Mouse (Mus musculus) heart, postnatal 0 days (tissue): ENCODE measurements around the gene Smyd3. TPM values are rescaled to one million over a fixed set of nuclear protein-coding genes. Genes with fewer than 3 reads are reported as not detected.
A peak's percentile ranks its signal among the peaks of the same experiment; 100 is the strongest.

Experiments
- ATAC-seq: fragments of 200-750 bp; cut with Nextera tagmentation; 2 replicates; pipeline ENCODE4 v1.8.0; 2017; ENCODE audit warnings: low read depth, moderate number of reproducible peaks, moderate library complexity; ENCODE audit not compliant: insufficient read depth
- DNase-seq: peaks from one replicate; pipeline ENCODE4 v3.0.0-alpha.2; 2016; ENCODE audit warnings: low spot score
- H3K27ac ChIP-seq: fragments of 300-500 bp; sonication (generic); 2 replicates; pipeline ENCODE4 v1.5.1; 2014; ENCODE audit warnings: low read depth, mild to moderate bottlenecking
- H3K27me3 ChIP-seq: fragments of 300-500 bp; sonication (generic); 2 replicates; pipeline ENCODE4 v1.6.1; 2014; ENCODE audit warnings: low read length, mixed read lengths; ENCODE audit not compliant: control insufficient read depth, insufficient read depth
- H3K36me3 ChIP-seq: fragments of 300-500 bp; sonication (generic); replicated peaks from 2 replicates; pipeline ENCODE4 v1.6.1; 2014; ENCODE audit warnings: low read length, mixed read lengths; ENCODE audit not compliant: control insufficient read depth, insufficient read depth
- H3K4me1 ChIP-seq: fragments of 300-500 bp; sonication (generic); 2 replicates; pipeline ENCODE4 v1.6.1; 2014; ENCODE audit warnings: antibody characterized with exemption; ENCODE audit not compliant: control insufficient read depth, insufficient read depth
- H3K4me2 ChIP-seq: fragments of 300-500 bp; sonication (generic); 2 replicates; pipeline ENCODE4 v1.6.1; 2014; ENCODE audit warnings: low read depth, mild to moderate bottlenecking, low read length, moderate library complexity
- H3K4me3 ChIP-seq: fragments of 300-500 bp; sonication (generic); 2 replicates; pipeline ENCODE4 v1.5.1; 2014; ENCODE audit warnings: low read depth, low read length
- H3K9ac ChIP-seq: fragments of 300-500 bp; sonication (generic); replicated peaks from 2 replicates; pipeline ENCODE4 v1.6.1; 2014; ENCODE audit warnings: low read depth, low read length, mixed read lengths
- H3K9me3 ChIP-seq: fragments of 300-500 bp; sonication (generic); replicated peaks from 2 replicates; pipeline ENCODE4 v1.6.1; 2016; ENCODE audit warnings: low read length; ENCODE audit not compliant: control insufficient read depth
- CTCF ChIP-seq: IDR thresholded peaks from 2 replicates; pipeline ENCODE4 v1.5.1; 2016; ENCODE audit warnings: antibody characterized with exemption, control low read depth, low read depth
- EP300 ChIP-seq: IDR thresholded peaks from 2 replicates; pipeline ENCODE4 v1.6.1; 2016; ENCODE audit warnings: antibody characterized with exemption, low read depth
- WGBS: fragments of 180-500 bp; shearing (Covaris S2); extraction: QIAGEN DNeasy Blood & Tissue Kit; methylation state at CpG from one replicate; pipeline ENCODE4 v1.1.7; 2014; 5-methylcytosine and 5-hydroxymethylcytosine counted together
- polyA plus RNA-seq: library from polyadenylated mRNA; unstranded; fragments of >200 nt; fragmentation: Nextera tagmentation; extraction: Ambion mirVana; gene quantifications from 2 replicates; pipeline ENCODE4 v1.2.1, GENCODE M21; 2015
- total RNA-seq: library from RNA; depleted of rRNA; stranded (reverse); fragments of >200 nt; gene quantifications from 2 replicates; pipeline ENCODE4 v1.2.3, GENCODE M21; 2014; ENCODE audit warnings: low replicate concordance

Smyd3 gene
- total and polyA plus RNA-seq, 2 experiments from 2014 or later, result 7.0 to 11.6 TPM

GRCm38 (mm10) chr1:179060113-179060955 lies 457.5 kb downstream of the Smyd3 start:
- Histone ChIP-seq H3K27me3 (no peaks in the 10 kb centered on the region), H3K9ac (no peak overlapping the region), H3K9me3 (no peaks in the 10 kb centered on the region), H3K36me3 (no peaks in the 10 kb centered on the region), H3K4me3 (no peak overlapping the region), H3K4me1 (peaks cover 27% of the 10 kb centered on the region), H3K4me2 (no peak overlapping the region), H3K27ac (peak overlapping the region; percentile 48; the same call in 1 of the 2 replicates)
- 68% methylated on average over 18 of the region's 18 CpGs for WGBS
- no peak for TF ChIP-seq CTCF
- no peak for TF ChIP-seq EP300
- ATAC-seq (no peak), DNase-seq (no peak)

GRCm38 (mm10) chr1:179059286-179060112 lies 458.3 kb downstream of the Smyd3 start:
- ATAC-seq (no peak), DNase-seq (no peak)
- Histone ChIP-seq H3K27me3 (no peaks in the 10 kb centered on the region), H3K4me1 (peaks cover 27% of the 10 kb centered on the region), H3K9me3 (no peaks in the 10 kb centered on the region), H3K27ac (peak overlapping the region; percentile 11; the same call in 1 of the 2 replicates), H3K9ac (no peak overlapping the region), H3K4me2 (no peak overlapping the region), H3K36me3 (no peaks in the 10 kb centered on the region), H3K4me3 (no peak overlapping the region)
- TF ChIP-seq EP300, result no peak
- no peak for TF ChIP-seq CTCF
- 87% methylated on average over 15 of the region's 15 CpGs for WGBS

- Histone ChIP-seq H3K27ac (no peak overlapping the region), H3K36me3 (no peaks in the 10 kb centered on the region), H3K9ac (no peak overlapping the region), H3K9me3 (no peaks in the 10 kb centered on the region), H3K4me2 (no peak overlapping the region), H3K4me1 (peaks cover 27% of the 10 kb centered on the region), H3K4me3 (no peak overlapping the region), H3K27me3 (no peaks in the 10 kb centered on the region)
- ATAC-seq (no peak), DNase-seq (no peak)
- TF ChIP-seq EP300, result no peak
- no peak for TF ChIP-seq CTCF
- WGBS, result 86% methylated on average over 4 of the region's 4 CpGs
Observed at GRCm38 (mm10) chr1:179058675-179059074, 459.2 kb downstream of the Smyd3 start.

GRCm38 (mm10) chr1:179055760-179056159 lies 462.1 kb downstream of the Smyd3 start:
- WGBS, result 74% methylated on average over 3 of the region's 3 CpGs
- no peak overlapping the region for H3K9ac ChIP-seq
- no peaks in the 10 kb centered on the region for H3K9me3 ChIP-seq
- H3K4me2 ChIP-seq, result no peak overlapping the region
- TF ChIP-seq CTCF (no peak), EP300 (no peak)
- no peak overlapping the region for H3K4me3 ChIP-seq
- ATAC-seq (no peak), DNase-seq (no peak)
- no peaks in the 10 kb centered on the region for H3K36me3 ChIP-seq
- H3K27me3 ChIP-seq, result no peaks in the 10 kb centered on the region
- H3K27ac ChIP-seq, result no peak overlapping the region
- peaks cover 6% of the 10 kb centered on the region for H3K4me1 ChIP-seq

- DNase-seq (peak; percentile 72), ATAC-seq (peak; percentile 80; the same call in 1 of the 2 replicates)
- Histone ChIP-seq H3K9me3 (no peaks in the 10 kb centered on the region), H3K36me3 (no peaks in the 10 kb centered on the region), H3K4me3 (no peak overlapping the region), H3K9ac (no peak overlapping the region), H3K4me2 (no peak overlapping the region), H3K27me3 (no peaks in the 10 kb centered on the region), H3K4me1 (no peaks in the 10 kb centered on the region; the same call in 1 of the 2 replicates), H3K27ac (no peak overlapping the region)
- TF ChIP-seq CTCF (no peak), EP300 (no peak)
- 37% methylated on average over 7 of the region's 7 CpGs for WGBS
Observed at GRCm38 (mm10) chr1:179054385-179055116, 463.3 kb downstream of the Smyd3 start.
